22 mouse cellular contexts compared by ENCODE assay signal in the genomic region with DNA sequence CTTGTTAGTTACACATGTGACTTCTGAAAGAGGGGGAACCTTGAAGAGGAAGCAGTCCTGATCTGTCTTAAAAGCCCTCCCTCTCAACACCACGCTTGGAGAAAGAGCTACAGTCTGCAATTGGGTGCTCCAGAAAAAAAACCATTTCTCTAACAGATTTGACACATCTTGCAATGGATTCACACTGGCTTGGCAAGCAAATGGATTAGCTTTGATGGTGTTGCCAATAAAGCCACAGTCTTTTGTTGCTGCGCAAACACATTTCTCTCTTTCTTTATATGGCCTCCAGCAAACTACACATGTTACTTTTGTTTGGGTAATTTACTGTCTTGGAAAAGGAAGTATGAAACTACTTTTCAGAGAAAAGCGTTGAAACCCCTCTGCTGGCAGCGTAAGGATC.
DNase-seq lines count a peak whose midpoint lies in the region; ATAC-seq and TF ChIP-seq lines count a peak whose summit lies in the region.
"Had no signal": no experiment of that assay in that cellular context is flagged by ENCODE, and none has a peak within 500 bp of the region (broad histone marks: within the 10 kb centered on the region; RNA-seq: fewer than 3 reads in every experiment).

No protein-coding gene starts in this region.

- ATAC-seq in frontal cortex, adult (ENCODE audit: low TSS enrichment) = peak; percentile 55; the same call in 1 of the 2 replicates
- ATAC-seq in lung, embryonic 16.5 days (ENCODE audit: low read depth) = no peak
- ATAC-seq in lung, postnatal 0 days = no peak
- ATAC-seq: intestine, embryonic 15.5 days had no signal

- H3K4me1 ChIP-seq in lung, embryonic 16.5 days (replicated peaks; ENCODE audit: control insufficient read depth, insufficient read depth, low read length) = no peaks in the 10 kb centered on the region
- H3K4me1 ChIP-seq in lung, postnatal 0 days (ENCODE audit: insufficient read depth, low read depth, low read length) = no peaks in the 10 kb centered on the region
- H3K4me1 ChIP-seq: embryonic facial prominence, embryonic 13.5 days; forebrain, embryonic 10.5 days; heart, embryonic 10.5 days; hindbrain, embryonic 13.5 days; intestine, embryonic 15.5 days had no signal

- H3K4me3 ChIP-seq in lung, embryonic 16.5 days (ENCODE audit: low read length) = no peak overlapping the region
- no peak overlapping the region for H3K4me3 ChIP-seq in lung, postnatal 0 days (ENCODE audit: low read depth, low read length)
- H3K4me3 ChIP-seq: embryonic facial prominence, embryonic 13.5 days; forebrain, embryonic 10.5 days; heart, embryonic 10.5 days; hindbrain, embryonic 13.5 days; intestine, embryonic 15.5 days had no signal

- H3K9ac ChIP-seq in lung, embryonic 16.5 days (ENCODE audit: low read length) = no peak overlapping the region
- H3K9ac ChIP-seq in lung, postnatal 0 days (replicated peaks; ENCODE audit: low read depth) = no peak overlapping the region
- H3K9ac ChIP-seq: embryonic facial prominence, embryonic 13.5 days; hindbrain, embryonic 13.5 days; intestine, embryonic 15.5 days had no signal

- peak; percentile 6 to 14 for DNase-seq in cerebellum, postnatal 14 days
- DNase-seq in cerebellum, adult 11 months = no peak
- no peak for DNase-seq in frontal cortex, postnatal 25 days (ENCODE audit: low spot score in 2 of 2)
- no peak for DNase-seq in lung, postnatal 0 days (ENCODE audit: low spot score)
- peak; percentile 10 for DNase-seq in brain, embryonic 18.5 days (ENCODE audit: low read depth, low spot score)
- no peak for DNase-seq in kidney, postnatal 25 days
- DNase-seq: adrenal gland, adult 2 months; adrenal gland, postnatal 25 days; cerebellum, adult 18-20 months; cerebellum, postnatal 25 days; gastrocnemius, postnatal 10 days; heart, adult 18-20 months; heart, postnatal 10 days; heart, postnatal 4 days; kidney, adult 18-20 months had no signal

- peak overlapping the region; percentile 28; the same call in 1 of the 2 replicates for H3K4me2 ChIP-seq in lung, embryonic 16.5 days (ENCODE audit: low read depth, low read length)
- H3K4me2 ChIP-seq in lung, postnatal 0 days (replicated peaks; ENCODE audit: low read depth, low read length) = no peak overlapping the region
- H3K4me2 ChIP-seq: embryonic facial prominence, embryonic 13.5 days; hindbrain, embryonic 13.5 days; intestine, embryonic 15.5 days had no signal

- H3K36me3 ChIP-seq in lung, embryonic 16.5 days (ENCODE audit: control insufficient read depth, insufficient read depth, low read length) = no peaks in the 10 kb centered on the region
- no peaks in the 10 kb centered on the region for H3K36me3 ChIP-seq in lung, postnatal 0 days (ENCODE audit: insufficient read depth, low read length)
- H3K36me3 ChIP-seq: embryonic facial prominence, embryonic 13.5 days; forebrain, embryonic 10.5 days; heart, embryonic 10.5 days; hindbrain, embryonic 13.5 days; intestine, embryonic 15.5 days had no signal

- H3K27ac ChIP-seq in lung, embryonic 16.5 days (ENCODE audit: low read length) = no peak overlapping the region
- H3K27ac ChIP-seq in lung, postnatal 0 days (ENCODE audit: low read length) = no peak overlapping the region
- H3K27ac ChIP-seq: embryonic facial prominence, embryonic 13.5 days; forebrain, embryonic 10.5 days; heart, embryonic 10.5 days; hindbrain, embryonic 13.5 days; intestine, embryonic 15.5 days had no signal

- no peaks in the 10 kb centered on the region for H3K9me3 ChIP-seq in lung, embryonic 16.5 days (ENCODE audit: control insufficient read depth, low read length)
- no peaks in the 10 kb centered on the region for H3K9me3 ChIP-seq in lung, postnatal 0 days (ENCODE audit: low read length)
- H3K9me3 ChIP-seq: embryonic facial prominence, embryonic 13.5 days; forebrain, embryonic 10.5 days; heart, embryonic 10.5 days; hindbrain, embryonic 13.5 days; intestine, embryonic 15.5 days had no signal

- H3K27me3 ChIP-seq in lung, embryonic 16.5 days (ENCODE audit: control insufficient read depth, insufficient read depth, low read depth, low read length) = no peaks in the 10 kb centered on the region
- H3K27me3 ChIP-seq in lung, postnatal 0 days (replicated peaks; ENCODE audit: insufficient read depth, low read length) = no peaks in the 10 kb centered on the region
- H3K27me3 ChIP-seq: embryonic facial prominence, embryonic 13.5 days; hindbrain, embryonic 13.5 days; intestine, embryonic 15.5 days had no signal

- no peak for TF ChIP-seq EP300 in lung, postnatal 0 days (IDR thresholded peaks at IDR 0.05)

- TF ChIP-seq CTCF in lung, postnatal 0 days (IDR thresholded peaks at IDR 0.05) = no peak

- 45% methylated on average over 4 of the region's 4 CpGs for WGBS in lung, embryonic 16.5 days
- WGBS in lung, postnatal 0 days = 61% methylated on average over 4 of the region's 4 CpGs

Comparison
In these comparisons a context has a peak if more than half of its experiments do, and no peak if none do; other contexts are left out.
1. DNase-seq: peak in cerebellum, postnatal 14 days (2 of 2) and brain, embryonic 18.5 days (single experiment); none in cerebellum, adult 11 months (single experiment), frontal cortex, postnatal 25 days (0 of 2), lung, postnatal 0 days (single experiment) and kidney, postnatal 25 days (0 of 2).